Mouse (Mus musculus): ENCODE data around the gene Katnal1. TPM values are rescaled to one million over a fixed set of nuclear protein-coding genes. Genes with fewer than 3 reads are reported as not detected.

Katnal1 gene
- polyA plus RNA-seq, 1 experiment = 19.2 TPM

DNA sequence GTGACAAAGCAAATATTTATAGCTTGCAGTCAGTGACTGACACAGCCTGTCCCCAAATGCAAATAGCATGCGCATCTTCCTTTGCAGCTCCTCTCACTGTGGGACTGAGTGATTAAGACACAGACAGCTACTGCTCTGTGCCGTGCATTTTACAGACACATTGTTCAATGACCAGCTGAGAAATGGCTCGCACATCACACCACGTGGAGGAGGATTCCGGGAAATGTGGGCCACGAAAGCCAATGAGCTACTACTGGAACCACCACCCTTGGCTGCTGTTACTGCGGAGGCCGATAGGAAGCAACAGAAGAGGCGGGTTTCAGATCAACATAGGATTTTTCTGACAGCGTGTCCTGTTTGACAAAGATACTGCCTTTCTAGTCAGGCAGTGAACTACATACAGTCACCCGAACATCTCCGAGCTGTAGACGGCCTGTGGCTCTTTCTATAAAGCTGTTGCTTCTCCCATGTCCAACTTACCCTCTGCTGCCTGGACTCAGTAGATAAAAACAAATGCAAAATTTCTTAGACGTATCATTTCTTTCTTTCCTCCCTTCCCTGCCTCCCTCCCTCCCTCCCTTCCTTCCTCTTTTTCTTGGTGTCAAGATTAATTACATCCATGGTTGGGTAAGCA, 31.9 kb downstream of the Katnal1 start:
- H3K4me3 ChIP-seq (ENCODE audit: insufficient read depth, low read length) = no peak overlapping the region
- H3K4me1 ChIP-seq (ENCODE audit: control insufficient read depth, insufficient read depth, low read length) = peaks cover 7% of the 10 kb centered on the region; the same call in 1 of the 2 replicates
- TF ChIP-seq CTCF (IDR thresholded peaks at IDR 0.05; ENCODE audit: borderline replicate concordance, insufficient read depth, low read length) (no peak), POLR2A (IDR thresholded peaks at IDR 0.05; ENCODE audit: low read depth, low read length) (no peak)
- H3K27ac ChIP-seq (ENCODE audit: insufficient read depth, low read length) = no peak overlapping the region

DNA sequence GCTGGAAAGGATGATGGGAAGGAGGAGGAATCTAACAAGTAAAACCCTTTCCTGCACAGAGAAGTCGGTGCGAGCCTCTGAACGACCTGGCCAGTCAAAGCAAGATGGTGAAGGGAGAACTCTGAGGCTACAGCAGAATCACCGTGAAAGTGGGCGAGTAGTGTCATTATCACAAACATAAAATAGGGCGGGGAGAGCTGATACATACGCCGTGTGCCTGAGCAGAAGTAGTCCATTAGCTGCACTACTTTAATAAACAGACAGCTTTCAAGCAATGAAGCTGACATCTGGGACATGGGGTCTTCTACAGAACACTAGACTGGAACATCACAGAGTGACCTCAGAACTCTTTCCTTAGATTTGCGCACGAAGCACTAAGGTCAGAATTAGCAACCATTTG, 32.6 kb downstream of the Katnal1 start:
- Histone ChIP-seq H3K4me3 (ENCODE audit: insufficient read depth, low read length) (no peak overlapping the region), H3K27ac (ENCODE audit: insufficient read depth, low read length) (no peak overlapping the region), H3K4me1 (ENCODE audit: control insufficient read depth, insufficient read depth, low read length) (peaks cover 7% of the 10 kb centered on the region; the same call in 1 of the 2 replicates)
- TF ChIP-seq POLR2A (IDR thresholded peaks at IDR 0.05; ENCODE audit: low read depth, low read length) (no peak), CTCF (IDR thresholded peaks at IDR 0.05; ENCODE audit: borderline replicate concordance, insufficient read depth, low read length) (no peak)

DNA sequence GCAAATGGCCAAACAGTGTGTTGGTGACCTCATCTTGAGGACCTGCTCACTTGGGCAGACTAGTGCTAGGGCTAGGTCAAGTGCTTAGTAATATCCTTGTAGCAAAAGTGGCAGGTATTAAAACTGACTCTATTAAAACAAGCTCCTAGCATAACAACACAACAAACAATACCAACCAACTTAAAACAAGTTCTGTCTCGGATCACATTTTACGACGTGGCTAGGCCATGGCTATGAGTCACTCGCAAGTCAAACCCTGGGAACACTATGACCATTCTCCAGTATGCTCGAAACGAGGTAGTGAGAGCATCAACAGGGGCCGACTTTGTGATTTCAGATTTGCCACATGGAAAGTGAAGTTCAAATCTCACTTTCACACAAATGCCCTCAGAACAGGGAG, 33.3 kb downstream of the Katnal1 start:
- no peak for TF ChIP-seq POLR2A (IDR thresholded peaks at IDR 0.05; ENCODE audit: low read depth, low read length)
- TF ChIP-seq CTCF (IDR thresholded peaks at IDR 0.05; ENCODE audit: borderline replicate concordance, insufficient read depth, low read length) = no peak
- no peak overlapping the region for H3K27ac ChIP-seq (ENCODE audit: insufficient read depth, low read length)
- no peak overlapping the region for H3K4me3 ChIP-seq (ENCODE audit: insufficient read depth, low read length)
- H3K4me1 ChIP-seq (ENCODE audit: control insufficient read depth, insufficient read depth, low read length) = peaks cover 7% of the 10 kb centered on the region

DNA sequence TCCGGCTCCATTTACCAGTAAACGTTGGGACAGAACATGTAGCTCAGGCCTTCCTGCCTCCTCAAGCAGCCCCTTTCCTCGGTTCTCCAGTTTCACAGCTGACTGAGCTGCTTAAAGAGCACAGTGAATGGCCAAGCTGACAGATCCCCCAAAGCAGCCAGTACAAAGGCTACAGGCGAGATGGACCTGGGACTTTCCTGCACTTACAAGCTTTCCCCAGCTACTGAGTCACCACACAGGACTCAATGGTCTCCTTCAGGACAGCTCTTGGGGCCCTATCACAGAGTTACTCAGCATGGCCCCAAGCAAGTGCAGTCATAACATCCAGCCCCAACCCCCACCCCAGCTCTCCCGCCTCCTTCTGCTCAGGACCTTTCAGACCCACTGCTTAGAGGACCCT, 34.1 kb downstream of the Katnal1 start:
- no peak overlapping the region for H3K27ac ChIP-seq (ENCODE audit: insufficient read depth, low read length)
- TF ChIP-seq CTCF (IDR thresholded peaks at IDR 0.05; ENCODE audit: borderline replicate concordance, insufficient read depth, low read length) = no peak
- no peak for TF ChIP-seq POLR2A (IDR thresholded peaks at IDR 0.05; ENCODE audit: low read depth, low read length)
- no peak overlapping the region for H3K4me3 ChIP-seq (ENCODE audit: insufficient read depth, low read length)
- peaks cover 7% of the 10 kb centered on the region for H3K4me1 ChIP-seq (ENCODE audit: control insufficient read depth, insufficient read depth, low read length)

DNA sequence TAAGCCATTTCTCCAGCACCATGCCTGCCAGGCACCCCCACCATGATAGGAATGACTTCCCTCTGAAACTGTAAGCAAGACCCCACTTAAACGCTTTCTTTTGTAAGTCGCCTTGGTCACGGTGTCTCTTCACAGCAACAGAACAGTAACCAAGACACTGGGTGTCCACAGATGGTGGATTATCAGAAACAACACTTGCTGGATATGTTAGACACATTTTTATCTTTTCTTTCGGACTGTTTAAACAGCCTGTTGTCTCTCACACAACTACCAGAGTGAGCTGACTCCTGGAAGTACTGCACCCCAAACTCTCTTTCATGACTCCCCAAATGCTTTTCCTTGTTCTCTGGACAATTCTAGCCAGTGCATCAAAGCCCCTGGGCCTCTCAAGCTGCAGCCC, 38.9 kb downstream of the Katnal1 start:
- TF ChIP-seq POLR2A (IDR thresholded peaks at IDR 0.05; ENCODE audit: low read depth, low read length) = no peak
- no peak for TF ChIP-seq CTCF (IDR thresholded peaks at IDR 0.05; ENCODE audit: borderline replicate concordance, insufficient read depth, low read length)
- H3K4me3 ChIP-seq (ENCODE audit: insufficient read depth, low read length) = no peak overlapping the region
- H3K27ac ChIP-seq (ENCODE audit: insufficient read depth, low read length) = no peak overlapping the region
- no peaks in the 10 kb centered on the region; the same call in 1 of the 2 replicates for H3K4me1 ChIP-seq (ENCODE audit: control insufficient read depth, insufficient read depth, low read length)

DNA sequence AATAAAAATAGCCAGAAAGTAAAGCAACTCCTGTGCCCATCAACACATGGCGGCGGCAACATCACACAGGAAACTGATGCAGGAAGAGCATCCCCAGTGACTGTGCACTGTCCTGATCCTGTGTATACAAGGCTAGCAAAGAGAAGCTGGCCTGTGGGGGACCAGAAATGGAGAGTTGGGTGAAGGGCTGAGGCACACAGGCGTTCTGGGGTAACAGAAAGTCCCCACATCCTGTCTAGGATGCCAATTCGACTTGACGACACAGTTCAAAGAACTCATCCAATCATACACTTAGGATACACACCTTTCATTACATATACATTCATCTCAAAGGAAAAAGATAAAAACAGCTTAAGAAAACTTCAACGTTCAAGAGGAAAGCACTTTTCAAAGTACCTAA, 41.1 kb downstream of the Katnal1 start:
- TF ChIP-seq CTCF (IDR thresholded peaks at IDR 0.05; ENCODE audit: borderline replicate concordance, insufficient read depth, low read length) = no peak
- TF ChIP-seq POLR2A (IDR thresholded peaks at IDR 0.05; ENCODE audit: low read depth, low read length) = no peak
- Histone ChIP-seq H3K27ac (ENCODE audit: insufficient read depth, low read length) (no peak overlapping the region), H3K4me1 (ENCODE audit: control insufficient read depth, insufficient read depth, low read length) (no peaks in the 10 kb centered on the region; the same call in 1 of the 2 replicates), H3K4me3 (ENCODE audit: insufficient read depth, low read length) (no peak overlapping the region)

DNA sequence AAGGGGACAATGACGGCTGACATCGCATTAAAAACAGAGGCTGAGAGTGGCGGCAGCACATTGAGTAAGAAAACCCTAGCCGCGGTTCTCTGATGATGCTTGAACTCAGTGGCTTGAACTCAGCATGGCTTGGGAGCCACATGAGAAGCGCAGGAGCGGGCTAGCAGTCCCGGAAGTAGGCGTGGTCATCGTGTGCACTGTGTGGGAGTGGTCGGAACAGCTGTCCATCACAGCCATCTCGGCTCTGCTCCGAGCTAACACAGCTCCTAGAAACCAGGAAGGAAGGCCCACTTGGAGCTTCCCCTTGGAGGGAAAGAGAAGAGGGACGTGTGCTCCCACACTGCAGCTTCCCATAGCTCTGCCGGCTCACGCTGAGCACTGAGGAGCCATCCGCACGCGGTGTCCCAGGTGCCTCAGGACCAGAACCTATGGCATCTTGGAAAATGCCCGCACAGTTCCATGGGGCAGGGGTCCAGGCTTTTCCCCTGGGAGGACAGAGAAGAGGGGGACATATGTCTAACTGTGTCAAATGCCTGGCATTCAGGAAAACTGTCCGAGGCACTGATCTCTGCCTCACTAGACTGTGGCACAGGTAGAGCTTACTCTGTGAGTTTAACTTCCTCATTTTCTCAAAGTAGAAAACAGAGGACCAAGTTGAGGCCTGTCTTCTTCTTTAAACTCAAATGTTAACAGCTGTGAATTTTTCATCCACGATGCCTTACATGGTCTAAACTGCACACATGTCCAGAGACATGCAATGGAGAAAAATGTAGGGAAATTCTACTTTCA, 43.1 kb downstream of the Katnal1 start:
- Histone ChIP-seq H3K4me3 (ENCODE audit: insufficient read depth, low read length) (no peak overlapping the region), H3K27ac (ENCODE audit: insufficient read depth, low read length) (no peak overlapping the region), H3K4me1 (ENCODE audit: control insufficient read depth, insufficient read depth, low read length) (no peaks in the 10 kb centered on the region)
- no peak for TF ChIP-seq POLR2A (IDR thresholded peaks at IDR 0.05; ENCODE audit: low read depth, low read length)
- no peak for TF ChIP-seq CTCF (IDR thresholded peaks at IDR 0.05; ENCODE audit: borderline replicate concordance, insufficient read depth, low read length)

DNA sequence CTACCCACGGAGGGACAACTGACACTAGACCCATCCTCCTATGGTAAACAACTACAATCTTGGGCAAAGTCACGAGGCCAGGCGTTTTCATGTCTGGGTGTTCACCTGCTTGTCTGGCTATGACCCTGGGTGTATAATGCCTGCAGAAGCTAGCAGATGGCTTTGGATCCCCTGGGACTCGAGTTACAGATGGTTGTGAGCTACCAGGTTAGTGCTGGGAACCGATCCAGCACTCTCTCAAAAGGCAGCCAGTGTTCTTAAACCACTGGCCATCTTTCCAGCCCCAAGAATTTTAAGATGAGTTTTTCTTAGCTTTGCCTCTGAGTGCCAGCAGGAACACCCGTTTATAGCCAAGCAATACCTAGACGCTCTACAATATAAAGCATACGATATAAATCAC, 45.4 kb downstream of the Katnal1 start:
- no peak overlapping the region for H3K4me3 ChIP-seq (ENCODE audit: insufficient read depth, low read length)
- TF ChIP-seq CTCF (IDR thresholded peaks at IDR 0.05; ENCODE audit: borderline replicate concordance, insufficient read depth, low read length) (no peak), POLR2A (IDR thresholded peaks at IDR 0.05; ENCODE audit: low read depth, low read length) (no peak)
- no peaks in the 10 kb centered on the region for H3K4me1 ChIP-seq (ENCODE audit: control insufficient read depth, insufficient read depth, low read length)
- H3K27ac ChIP-seq (ENCODE audit: insufficient read depth, low read length) = no peak overlapping the region

DNA sequence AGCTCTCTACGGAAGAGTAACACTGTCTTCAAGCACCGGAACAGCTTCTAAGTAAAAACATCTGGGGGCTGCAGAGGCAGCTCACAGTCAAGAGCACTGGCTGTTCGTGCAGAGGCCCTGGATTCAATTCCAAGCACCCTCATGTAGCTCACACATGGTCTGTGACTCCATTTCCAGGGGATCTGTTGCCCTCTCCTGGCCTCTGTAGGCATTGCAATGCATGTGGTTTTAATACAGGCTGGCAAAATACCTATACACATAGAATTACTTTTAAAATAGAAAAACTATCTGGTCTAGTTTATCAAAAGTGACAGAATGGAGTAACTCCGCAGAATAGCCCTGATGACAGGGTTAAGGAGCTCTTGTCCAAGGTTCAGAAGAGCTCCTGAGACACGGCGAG, 49.9 kb downstream of the Katnal1 start:
- Histone ChIP-seq H3K4me3 (ENCODE audit: insufficient read depth, low read length) (no peak overlapping the region), H3K4me1 (ENCODE audit: control insufficient read depth, insufficient read depth, low read length) (no peaks in the 10 kb centered on the region), H3K27ac (ENCODE audit: insufficient read depth, low read length) (no peak overlapping the region)
- TF ChIP-seq POLR2A (IDR thresholded peaks at IDR 0.05; ENCODE audit: low read depth, low read length) = no peak
- no peak for TF ChIP-seq CTCF (IDR thresholded peaks at IDR 0.05; ENCODE audit: borderline replicate concordance, insufficient read depth, low read length)

DNA sequence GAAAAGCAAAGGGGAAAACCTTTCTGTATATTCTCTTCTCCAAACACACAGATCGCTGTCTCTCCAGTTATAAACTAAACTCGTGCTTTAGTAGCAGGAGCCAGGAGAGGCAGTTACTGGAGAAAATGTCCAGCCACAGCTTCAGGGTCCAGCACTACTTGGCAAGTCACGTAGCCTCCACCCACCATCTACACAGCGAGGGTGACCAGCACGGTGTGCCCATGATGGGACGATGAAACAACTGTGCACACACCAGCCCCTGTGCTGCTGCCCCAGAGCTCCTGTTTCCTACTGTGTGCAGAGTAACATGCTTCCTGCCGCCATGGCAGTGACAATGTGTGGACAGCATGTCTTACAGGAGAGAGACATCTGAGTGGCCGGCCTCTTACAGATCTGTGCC, 56.0 kb downstream of the Katnal1 start:
- TF ChIP-seq CTCF (IDR thresholded peaks at IDR 0.05; ENCODE audit: borderline replicate concordance, insufficient read depth, low read length) (no peak), POLR2A (IDR thresholded peaks at IDR 0.05; ENCODE audit: low read depth, low read length) (no peak)
- no peaks in the 10 kb centered on the region for H3K4me1 ChIP-seq (ENCODE audit: control insufficient read depth, insufficient read depth, low read length)
- no peak overlapping the region for H3K4me3 ChIP-seq (ENCODE audit: insufficient read depth, low read length)
- no peak overlapping the region for H3K27ac ChIP-seq (ENCODE audit: insufficient read depth, low read length)
